Mouse (Mus musculus) frontal cortex, postnatal 36 days (tissue): ENCODE measurements around the gene Gm6525.
A peak's percentile ranks its signal among the peaks of the same experiment; 100 is the strongest.

Experiments used
- DNase-seq, 2 experiments: peaks; one replicate each; pipeline ENCODE4 v3.0.0; 2022; ENCODE audit warnings: low spot score in 2 of 2

Gene Gm6525

DNA sequence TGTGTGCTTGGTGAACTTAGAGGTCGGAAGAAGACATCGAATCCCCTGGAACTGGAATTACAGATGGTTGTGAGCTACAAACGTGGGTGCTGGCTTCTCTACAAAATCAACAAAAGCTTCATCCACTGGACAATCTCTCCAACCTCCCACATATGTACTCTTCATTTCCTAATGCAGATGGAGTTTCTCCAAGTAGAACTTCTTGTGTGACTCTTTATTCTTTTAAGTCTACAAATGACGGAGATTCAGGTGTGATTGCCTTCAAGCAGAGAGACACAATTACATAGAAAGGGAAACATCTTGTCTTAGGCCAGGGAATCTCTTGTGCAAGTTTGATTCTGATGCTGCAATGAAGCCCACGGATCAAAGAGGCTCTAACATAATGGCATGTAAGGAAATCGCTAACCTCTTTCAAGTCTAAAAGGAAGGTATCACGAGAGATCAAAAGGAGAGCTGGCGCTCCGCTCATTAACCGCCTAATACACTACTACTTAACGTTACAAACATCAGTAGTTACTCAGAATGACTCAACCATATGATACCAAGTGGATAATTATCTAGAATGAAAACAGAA is at the start of gene Gm6525:
Gene Gm6525 (plus strand): TSS at position 524 of the 574 bp plus-strand sequence.
- no peak for DNase-seq

DNA sequence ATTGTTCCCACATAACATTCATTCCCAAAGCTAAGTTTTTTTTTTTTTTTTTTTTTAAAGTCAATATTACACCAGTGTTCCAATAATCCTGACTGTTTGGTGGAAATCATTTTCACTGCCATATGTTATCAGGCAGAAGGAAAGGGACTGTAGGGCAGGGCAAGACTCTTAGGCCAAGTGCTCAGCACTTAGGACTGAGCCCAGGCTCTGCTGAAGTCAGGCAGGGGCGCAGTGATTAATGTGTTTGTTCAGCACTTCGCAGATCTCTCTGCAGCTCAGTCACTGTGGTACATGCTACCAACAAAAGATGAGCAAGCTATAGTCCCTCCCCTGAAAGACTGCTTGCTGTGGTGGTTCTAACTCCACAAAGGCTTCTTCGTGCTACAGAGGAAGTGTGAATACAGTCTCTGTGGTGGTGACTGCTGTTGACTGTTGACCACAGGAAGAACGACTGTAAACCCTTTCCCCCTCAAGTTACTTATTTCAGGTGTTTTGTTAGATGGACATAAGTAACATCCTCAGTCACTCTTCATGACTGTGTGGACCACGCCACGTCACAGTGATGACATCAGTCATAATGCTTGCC is 48.1 kb upstream of the Gm6525 start:
- no peak for DNase-seq

DNA sequence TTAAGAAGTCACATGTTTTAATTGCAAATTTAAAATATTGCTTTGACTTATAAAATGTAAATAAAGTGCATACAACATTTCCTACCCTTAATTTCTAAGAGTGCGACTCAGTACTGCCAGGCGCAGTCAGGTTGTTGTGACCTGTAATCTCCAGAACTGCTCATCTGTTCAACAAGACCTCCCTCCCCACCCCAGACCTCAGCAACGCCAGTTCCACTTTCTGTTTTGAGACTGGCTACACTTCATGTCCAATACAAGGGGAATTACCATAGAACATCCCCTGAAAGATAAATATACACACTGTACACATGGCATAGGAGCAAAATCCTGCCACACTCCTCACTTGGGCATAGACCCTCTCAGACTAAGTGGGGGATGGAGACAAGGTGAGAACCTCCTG is 47.2 kb upstream of the Gm6525 start:
- no peak for DNase-seq

DNA sequence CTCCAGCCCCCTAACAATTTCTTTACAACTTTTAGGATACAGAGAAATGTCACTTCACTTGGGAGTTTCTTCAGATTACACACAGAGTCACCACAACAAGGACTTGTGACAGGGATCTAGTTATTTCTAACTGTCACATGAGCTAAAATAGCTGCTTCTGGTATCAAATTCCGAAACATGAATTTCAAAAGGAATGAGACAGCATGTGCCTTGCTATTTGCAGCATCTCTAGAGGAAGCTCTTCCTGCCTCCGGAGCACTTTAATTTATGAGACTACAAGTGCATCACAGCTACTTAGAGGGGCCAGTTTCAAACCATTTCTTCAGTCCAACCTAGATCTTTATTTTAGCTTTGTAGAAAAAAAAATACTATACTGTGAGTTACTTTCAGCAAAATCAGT is 46.5 kb upstream of the Gm6525 start:
- DNase-seq, result peak in 1 of 2 experiments; percentile 10

DNA sequence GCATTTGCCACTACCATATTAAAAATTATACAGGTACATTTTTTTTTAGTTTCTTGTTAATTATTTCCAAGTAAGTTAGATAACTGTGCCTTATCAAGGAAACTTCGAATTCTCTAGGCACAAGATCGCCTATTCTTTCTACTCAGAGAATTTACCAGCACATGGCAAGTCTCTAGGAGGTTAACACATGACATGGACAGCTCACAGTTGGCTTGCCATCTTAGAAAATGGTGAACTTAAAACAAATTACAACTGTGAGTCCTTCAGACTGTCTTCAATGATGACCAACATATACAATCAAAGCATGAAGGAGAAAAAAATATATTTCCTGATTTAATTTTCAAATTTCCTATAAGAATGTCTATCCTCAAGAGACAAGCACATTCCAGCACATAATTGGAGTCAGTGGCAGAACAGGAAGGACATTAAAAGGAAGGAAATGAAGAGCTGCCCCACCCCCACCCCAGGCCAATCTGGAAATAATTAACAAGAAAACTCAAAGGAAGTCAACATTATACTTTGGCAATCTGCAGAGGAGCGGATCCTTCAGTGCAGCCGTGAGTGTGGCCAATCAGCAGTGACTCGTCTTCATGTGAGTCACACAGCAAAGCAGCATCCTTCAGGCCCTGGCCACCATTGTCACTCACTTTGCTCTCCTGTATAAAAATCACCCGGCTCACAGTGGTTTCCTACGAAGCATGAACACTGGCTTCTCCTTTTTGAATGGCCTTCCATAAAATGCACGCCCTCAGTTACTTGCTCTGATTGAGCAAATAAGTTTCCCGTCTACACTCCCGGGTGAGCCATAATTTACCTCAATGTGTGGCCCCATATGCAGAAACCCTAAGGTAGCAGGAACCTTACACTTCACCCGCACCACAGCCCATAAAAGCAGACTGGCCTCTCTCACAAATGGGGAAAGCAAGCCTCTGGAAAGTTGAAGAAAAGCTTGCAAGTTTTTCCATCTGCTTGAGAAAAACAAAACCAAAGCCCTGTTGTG is 44.7 kb upstream of the Gm6525 start:
- DNase-seq, result no peak

DNA sequence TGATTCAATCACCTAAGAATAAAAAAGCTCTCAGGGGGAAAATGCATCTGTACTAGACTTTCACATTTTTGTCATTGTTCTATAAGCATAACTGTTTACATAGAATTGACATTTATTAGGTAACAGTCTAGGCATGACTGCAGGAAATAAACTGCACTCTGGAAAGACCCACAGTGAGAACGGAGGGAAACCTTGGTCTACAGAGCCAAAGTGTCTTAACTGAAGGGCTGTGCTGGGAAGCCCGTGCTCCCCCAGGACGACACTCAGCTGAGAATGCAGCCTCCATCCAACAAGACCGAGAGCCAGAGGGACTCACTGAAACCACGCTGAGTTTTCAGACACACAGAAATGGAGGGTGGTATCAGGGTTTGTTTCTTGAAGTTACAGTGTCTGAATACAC is 43.1 kb upstream of the Gm6525 start:
- no peak for DNase-seq

DNA sequence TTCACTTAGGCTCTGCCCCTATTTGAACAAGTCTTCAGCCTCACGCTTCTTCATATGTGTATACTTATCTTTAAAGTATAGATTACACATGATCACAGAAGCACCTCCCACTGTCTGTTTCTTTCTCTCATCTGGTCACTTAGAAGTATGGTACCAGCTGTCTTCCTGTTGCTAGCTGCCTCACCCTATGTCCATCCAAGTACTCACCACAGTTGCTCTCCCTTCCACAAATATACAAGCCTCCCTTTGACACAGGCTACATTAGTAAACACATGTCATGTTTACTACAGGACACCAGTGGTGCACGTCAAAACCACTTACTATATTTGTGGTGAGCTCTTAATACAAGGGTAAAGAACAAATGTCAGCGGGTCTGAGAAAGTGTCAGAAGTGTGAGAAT is 42.5 kb upstream of the Gm6525 start:
- DNase-seq, result no peak

DNA sequence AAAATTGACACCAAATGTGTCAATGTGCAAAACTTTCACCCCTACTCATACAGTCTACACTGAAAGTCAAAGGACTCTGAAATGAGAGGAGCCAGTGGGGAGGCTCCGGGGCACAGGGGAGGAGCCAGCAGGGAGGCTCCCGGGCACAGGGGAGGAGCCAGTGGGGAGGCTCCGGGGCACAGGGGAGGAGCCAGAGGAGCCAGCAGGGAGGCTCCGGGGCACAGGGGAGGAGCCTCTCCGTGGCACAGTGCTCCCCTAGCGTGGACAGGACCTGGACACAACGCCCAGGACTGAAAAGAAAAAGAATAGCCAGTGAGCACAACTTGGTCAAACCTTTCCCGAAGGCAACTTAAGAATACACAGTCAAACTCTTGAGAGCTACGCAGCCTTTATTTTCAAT is 38.5 kb upstream of the Gm6525 start:
- DNase-seq, result no peak

DNA sequence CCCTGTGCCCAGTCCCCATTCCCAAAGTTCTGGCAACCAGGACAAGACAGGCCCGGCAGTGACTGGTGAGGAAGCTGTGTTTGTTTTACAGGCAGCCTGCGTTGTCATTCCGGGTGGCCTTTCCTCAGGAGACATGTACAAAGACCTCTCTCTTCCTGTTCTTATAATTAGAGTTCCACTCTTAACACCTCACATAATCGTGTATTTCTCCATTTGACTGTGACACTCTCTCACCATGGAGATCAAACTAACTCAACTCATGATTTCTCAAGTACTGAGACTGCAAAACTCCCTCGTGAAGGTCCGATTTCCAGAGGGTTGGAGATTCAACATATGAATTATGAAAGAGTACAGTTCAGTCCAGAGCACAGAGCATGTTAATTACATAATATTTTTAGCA is 38.0 kb upstream of the Gm6525 start:
- no peak for DNase-seq

DNA sequence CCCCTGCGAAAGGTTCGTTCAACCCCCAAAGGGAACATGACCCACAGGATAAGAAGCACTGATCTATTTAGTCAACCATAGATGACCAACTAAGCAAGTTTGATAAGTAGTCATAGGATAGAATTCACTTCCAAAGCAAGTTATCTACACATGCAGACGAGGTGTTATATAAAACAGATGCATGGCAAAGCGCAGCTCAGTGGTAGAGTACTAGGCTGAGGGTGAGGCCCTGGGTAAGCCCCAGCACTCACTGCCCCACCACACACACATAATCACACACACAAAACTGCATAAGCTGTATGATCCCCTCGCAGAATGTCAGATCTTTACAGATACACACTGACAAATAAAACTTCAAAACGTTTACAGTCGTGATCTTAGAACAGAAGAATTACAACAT is 37.4 kb upstream of the Gm6525 start:
- no peak for DNase-seq

DNA sequence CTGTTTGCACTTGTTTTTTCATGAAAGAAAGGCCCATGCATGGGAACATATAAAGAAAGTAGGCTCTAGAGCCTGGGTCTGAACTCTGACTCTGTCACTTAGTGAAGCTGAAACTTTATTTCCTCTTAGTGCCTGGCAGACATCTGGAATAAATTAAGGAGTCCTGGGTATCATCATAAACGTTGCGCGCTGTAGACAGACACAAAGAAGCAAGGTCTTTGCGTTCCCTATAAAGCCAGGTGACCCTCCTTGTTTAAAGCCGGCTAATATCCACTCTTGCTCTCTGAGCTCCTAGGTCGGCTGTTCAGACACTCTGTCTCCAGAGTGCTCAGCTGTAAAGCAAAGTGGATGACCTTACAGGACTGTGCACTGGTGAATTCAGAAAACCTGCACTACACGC is 33.0 kb upstream of the Gm6525 start:
- DNase-seq, result no peak

DNA sequence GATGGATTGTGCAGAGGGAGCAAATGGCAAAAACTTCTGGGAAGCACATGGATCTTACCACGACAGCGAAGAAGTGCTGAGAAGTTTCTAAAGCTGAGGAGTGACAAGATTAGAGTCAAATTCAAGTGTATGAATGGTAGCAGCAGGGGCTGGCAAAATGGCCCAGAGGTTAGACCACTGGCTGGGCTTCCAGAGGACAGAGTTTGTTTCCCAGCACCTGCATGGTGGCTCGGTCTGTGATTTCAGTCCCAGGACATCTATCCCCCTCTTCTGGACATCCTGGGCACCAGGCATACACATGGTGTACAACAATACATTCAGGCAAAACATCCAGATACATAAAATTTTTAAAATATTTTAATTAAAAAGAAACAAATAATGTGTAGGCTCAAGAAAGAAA is 24.1 kb upstream of the Gm6525 start:
- no peak for DNase-seq

DNA sequence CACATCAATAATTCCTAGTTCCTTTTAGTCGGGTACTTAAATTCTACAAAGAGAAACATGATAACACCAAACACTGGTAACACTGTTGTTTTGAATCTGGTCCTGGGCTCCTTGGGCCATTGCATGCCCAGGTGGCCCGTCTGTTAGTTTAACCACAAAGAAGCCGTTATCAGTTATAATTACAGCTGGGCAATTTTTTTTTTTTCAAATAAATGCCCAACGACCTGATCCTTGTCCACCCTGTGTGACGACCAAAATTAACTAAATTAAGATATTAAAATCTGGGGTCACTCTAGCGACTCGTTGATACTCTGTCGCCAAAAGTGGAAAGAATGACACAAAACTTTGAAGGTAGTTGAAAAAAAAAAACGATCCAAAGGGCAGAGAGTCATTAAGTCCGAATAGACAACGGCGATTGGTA is 19.2 kb upstream of the Gm6525 start:
- no peak for DNase-seq

DNA sequence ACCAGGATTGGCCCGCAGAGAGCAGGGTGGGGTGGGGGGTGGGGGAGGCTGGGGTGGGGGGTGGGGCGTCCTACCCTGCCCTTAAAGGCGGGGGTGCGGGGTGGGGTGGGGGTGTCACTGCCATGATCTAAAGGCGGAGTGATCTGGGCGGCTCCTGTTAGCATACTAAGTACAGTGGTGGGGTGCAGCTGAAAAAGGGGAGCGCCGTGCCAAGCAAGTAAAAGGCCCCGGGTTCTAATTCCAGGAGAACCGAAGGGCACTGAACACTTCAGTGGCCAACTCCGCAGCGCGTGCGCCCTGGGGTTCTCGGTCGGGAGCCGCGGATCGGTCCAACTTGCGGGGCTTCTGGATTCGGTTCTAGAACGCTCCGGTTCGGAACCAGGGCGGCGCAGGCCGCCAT is 18.8 kb upstream of the Gm6525 start:
- DNase-seq, result no peak

DNA sequence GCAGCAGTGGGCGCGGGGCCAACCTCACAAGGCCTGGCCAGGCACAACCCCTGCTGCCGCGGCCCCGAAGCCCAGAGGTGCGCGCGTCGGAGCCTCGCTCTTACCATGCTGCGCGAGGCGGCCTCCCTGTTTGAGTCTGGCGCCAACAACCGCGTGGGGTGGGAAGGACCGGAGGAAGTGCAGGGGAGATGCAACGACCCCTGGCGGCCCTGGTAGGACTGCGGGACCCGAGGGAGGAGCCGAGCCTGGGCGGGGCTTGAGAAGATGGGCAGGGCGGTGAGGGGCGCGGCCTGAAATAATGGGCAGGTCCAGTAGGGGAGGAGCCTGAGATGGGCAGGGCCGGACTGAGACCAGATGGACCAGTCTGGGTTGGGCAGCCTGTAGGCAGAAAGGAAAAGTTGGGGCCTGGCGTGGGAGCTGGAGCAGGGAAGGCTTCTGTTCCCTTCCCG is 18.3 kb upstream of the Gm6525 start, which contains the start of gene Mnd1:
Gene Mnd1 (minus strand): TSS at position 229 of the 449 bp plus-strand sequence.
- peak; percentile 96 for DNase-seq

DNA sequence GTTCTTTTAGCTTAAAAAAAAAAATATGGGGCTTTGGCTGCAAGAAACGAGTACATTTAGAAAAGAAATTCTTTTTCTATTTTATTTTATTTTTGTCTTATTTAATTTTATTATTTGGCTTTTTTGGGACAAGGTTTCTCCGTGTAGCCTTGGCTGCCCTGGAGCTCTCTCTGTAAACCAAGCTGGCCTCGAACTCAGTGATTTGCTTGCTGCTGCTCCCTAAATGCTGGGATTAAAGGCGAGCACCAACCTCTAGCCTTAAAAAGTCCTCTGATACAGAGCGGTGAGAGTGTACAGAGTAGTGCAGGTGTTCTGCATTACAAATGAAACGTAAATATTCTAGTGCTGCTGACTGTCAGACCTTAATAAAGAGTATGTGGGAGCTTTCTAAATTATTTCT is 17.8 kb upstream of the Gm6525 start:
- no peak for DNase-seq

DNA sequence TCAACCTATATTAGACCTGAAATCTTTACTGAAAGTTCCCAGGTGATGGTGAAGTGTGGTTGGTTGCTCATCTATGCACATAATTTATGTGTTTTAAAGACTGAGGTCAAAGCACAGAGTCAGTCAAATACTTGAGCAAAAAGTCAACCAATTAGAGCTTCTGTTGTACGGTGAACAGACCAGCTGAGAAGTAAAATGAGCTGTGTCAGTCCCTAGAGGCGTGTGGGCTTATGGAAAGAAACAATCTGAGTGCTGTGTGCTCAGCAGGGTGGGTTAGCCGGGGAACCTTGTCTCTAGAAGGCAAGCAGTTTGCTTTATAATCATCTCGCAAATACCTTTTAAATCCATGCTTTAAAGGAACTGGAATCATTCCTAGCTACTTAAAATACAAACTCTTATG is 16.9 kb upstream of the Gm6525 start:
- no peak for DNase-seq

DNA sequence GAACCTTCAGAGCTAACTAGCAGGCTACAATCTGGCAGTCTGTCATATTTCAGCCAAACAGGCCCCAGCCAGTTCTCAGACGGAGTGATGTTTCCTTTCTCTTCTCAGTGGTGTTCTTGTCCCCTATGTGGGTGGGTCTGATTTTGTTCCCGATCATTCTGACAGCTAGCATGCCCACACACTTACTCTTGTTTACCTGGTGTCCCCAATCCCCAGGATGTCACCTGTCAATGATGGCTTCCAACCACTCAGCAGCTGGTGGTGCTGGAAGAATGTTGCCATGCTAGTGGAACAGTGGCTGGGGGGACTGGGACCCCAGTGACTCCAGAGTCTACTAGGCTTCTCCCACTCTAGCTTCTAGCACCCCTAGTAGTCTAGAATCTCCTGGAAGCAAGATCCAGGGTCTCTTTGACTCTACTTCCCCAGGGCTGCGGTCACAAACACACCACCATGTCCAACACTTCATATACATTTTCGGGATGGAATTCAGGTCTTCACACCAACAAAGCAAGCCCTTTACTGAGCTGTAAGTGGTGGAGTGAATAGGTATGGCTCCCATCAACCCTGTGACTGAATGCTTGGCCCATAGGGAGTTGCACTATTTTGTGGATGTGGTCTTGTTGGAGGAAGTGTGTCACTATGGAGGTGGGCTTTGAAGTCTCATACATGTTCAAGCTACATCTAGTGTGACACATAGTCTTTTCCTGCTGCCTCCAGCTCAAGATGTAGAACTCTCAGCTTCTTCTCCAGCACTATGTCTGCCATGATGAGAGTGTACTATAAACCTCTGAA is 16.1 kb upstream of the Gm6525 start:
- no peak for DNase-seq

DNA sequence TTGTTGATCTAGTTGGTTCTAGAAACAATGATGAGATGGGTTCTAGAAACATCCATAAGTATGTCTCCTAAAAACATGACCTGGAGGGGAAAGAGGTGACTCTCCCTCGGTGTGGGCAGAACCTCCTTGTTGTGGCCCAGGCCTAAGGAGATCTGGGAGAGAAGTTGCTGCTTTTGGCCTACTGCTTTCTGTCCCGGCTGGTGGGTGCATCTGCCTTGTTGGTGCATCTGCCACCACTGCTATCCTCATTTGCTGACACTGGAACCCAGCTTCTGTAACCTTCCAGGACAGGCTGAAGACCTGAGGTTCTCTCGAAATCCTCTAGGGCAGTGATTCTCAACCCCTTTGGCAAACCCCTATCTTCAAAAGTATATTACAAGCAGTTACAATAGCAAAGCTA is 8.5 kb upstream of the Gm6525 start:
- no peak for DNase-seq

DNA sequence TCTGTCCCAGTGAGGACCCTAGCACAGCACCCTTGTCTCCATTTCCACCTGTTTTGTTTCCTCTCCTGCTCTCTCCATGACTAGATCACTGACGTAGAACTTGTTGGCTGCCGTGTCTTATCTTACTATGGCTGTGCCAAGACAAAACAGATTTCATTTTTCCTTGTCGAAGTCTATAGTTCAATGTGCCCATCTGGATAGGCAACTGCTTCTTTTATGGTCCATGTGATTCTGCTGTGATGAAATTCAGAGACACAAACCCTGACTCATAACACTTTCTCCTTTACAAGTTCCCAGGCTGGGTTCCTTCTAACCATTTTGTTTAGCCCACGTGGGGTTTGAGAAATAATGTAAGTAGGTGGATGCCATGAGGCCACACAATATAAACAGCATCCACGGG is 7.8 kb upstream of the Gm6525 start:
- no peak for DNase-seq

DNA sequence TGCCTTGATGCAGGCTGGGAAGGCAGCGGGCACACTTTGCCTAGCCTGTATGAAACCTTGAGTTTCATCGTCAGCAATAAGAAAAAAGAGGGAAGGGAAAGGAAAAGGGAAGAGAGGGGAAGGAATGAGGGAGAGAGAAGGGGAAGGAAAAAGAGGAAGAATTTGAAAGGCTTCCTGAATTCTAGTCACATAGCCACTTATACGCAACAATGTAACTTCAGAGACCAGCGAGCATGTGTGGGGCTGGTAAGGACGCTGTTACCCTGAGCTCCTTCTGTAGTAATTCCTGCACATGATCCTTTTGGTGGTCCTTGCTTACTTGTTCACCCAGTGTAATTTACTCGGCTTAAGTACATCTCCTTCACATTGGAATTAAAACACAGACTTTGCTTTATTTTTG is 5.0 kb upstream of the Gm6525 start:
- DNase-seq, result no peak
